Mouse (Mus musculus): ENCODE results near the gene Foxc1.
A peak's percentile ranks its signal among the peaks of the same experiment; 100 is the strongest.

Foxc1 gene

DNA sequence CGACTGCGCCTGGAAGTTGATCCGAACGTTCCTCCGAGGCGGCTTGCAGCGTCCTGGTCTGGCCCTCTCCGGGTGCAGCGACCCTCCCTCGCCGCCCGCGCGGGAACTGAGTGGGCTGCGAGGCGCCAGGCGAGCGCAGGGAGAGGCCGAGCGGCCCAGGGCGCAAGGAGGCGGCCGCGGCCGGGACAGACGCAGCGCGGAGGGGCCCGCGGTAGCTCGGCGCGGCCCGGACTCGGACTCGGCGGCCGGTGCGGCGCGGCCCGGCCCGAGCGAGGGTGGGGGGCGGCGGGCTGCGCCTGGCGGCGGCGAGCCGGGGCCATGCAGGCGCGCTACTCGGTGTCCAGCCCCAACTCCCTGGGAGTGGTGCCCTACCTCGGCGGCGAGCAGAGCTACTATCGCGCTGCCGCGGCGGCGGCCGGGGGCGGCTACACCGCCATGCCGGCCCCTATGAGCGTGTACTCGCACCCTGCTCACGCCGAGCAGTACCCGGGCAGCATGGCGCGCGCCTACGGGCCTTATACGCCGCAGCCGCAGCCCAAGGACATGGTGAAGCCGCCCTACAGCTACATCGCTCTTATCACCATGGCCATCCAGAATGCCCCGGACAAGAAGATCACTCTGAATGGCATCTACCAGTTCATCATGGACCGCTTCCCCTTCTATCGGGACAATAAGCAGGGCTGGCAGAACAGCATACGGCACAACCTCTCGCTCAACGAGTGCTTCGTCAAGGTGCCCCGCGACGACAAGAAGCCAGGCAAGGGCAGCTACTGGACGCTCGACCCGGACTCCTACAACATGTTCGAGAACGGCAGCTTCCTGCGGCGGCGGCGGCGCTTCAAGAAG, 680 bp downstream of the Foxc1 start:
- peak; percentile 24 for DNase-seq

DNA sequence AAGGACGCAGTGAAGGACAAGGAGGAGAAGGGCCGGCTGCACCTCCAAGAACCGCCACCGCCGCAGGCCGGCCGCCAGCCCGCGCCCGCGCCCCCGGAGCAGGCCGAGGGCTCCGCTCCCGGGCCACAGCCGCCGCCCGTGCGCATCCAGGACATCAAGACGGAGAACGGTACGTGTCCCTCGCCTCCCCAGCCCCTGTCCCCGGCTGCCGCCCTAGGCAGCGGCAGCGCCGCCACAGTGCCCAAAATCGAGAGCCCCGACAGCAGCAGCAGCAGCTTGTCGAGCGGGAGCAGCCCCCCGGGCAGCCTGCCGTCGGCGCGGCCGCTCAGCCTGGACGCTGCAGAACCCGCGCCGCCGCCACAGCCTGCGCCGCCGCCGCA, 1.3 kb downstream of the Foxc1 start:
- DNase-seq = no peak

DNA sequence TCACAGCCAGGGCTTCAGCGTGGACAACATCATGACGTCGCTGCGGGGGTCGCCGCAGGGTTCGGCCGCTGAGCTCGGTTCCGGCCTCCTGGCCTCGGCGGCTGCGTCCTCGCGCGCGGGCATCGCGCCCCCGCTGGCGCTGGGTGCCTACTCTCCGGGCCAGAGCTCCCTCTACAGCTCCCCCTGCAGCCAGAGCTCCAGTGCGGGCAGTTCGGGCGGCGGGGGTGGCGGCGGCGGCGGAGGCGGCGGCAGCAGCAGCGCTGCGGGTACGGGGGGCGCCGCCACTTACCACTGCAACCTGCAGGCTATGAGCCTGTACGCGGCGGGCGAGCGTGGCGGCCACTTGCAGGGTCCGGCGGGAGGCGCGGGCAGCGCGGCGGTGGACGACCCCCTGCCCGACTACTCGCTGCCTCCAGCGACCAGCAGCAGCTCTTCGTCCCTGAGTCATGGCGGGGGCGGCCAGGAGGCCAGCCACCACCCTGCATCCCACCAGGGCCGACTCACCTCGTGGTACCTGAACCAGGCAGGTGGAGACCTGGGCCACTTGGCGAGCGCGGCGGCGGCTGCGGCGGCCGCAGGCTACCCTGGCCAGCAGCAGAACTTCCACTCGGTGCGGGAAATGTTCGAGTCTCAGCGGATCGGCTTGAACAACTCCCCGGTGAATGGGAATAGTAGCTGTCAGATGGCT, 1.8 kb downstream of the Foxc1 start:
- DNase-seq = peak; percentile 24

DNA sequence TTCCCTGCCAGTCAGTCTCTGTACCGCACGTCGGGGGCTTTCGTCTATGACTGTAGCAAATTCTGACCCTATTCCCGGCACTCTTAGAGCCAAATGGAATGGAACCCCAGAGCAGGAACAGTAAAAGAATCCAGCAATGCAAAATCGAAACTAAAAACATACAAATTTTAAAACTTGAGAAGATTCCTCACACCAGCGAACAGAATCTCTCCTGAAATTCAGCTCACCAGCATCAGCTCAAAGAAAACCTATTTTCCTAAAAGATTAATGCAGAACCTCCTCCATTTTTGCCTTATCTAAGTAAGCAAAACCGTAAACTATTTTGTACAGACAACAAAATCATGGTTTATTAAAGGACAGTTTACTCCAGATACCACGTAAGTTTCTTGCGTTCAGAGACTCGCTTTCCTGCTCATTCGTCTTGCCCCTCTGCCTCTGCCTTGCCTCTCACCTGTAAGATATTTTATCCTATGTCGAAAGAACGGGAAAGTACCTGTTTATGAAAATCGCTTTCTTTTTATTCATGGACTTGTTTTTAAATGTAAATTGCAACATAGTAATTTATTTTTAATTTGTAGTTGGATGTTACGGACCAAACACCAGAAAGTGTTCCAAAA, 2.5 kb downstream of the Foxc1 start:
- no peak for DNase-seq

DNA sequence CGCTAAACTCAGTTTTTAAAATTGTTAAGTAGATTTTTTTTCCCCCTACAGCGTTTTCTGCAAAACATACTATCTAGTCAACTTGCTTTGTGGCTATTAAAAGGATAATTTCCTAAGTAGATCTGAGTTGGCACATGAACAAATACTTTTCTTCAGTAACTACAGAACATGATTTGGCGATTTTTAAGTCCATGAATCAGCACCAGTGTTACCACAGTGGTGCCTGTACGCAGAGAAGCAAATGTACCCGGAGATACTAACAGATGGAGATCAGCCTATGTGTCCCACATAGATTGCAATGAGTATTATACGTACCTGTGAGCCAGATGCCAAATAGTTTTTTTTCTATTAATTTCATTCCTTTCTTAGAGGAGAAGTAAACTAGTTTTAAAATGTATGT, 3.3 kb downstream of the Foxc1 start:
- DNase-seq = no peak

DNA sequence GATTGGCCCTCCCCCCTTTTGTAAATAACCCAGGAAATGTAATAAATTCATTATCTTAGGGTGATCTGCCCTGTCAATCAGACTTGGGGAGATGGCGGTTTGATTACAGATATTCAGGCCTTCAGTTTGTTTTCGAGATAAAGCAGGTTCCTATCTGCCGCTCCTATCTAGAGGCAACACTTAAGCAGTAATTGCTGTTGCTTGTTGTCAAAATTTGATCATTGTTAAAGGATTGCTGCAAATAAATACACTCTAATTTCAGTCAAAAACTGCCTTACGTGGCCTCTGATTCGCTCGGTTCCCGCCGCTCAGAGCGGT, 3.9 kb downstream of the Foxc1 start:
- no peak for DNase-seq

DNA sequence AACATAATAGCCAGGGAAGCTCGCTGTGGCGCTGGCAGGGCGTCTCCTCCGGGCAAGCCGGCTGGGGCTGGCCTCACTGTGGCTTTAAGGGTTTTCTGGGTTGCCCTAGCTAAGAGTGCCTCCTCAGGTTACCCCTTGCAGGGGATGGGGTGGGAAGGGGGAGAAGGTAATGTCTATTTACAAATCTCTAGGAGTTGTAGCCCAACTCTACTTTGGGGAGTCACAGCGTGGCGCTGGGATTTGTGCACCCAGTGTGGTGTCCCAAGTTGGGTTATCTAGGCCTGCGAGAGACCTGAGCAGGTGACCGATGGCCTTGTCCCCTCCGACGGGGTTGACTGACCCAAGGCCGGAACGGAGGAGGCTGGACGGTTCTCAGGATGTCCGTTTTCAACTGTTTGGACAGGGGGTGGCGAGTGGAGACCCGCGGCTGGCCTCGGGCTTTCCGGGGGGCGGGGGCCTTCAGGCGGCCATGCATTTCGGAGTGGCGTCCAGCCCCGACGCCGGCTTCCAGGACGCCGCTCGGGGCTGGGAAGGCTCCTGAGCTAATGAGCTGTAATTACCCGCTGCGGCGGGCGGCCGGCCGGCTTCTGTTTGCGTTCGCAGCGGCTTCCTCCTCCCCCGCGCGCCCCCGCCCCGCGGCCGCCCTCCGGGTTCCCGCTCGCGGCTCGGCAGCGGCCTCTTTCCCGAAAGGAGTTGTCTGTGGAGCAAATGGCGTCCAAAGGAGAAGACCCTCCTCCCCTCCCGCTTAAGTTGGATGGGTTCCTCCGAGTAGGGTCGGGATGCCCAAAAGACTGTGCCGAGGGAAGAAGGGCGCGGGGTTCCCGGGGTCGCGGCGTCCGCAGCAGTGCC, 4.5 kb downstream of the Foxc1 start:
- peak; percentile 40 for DNase-seq

DNA sequence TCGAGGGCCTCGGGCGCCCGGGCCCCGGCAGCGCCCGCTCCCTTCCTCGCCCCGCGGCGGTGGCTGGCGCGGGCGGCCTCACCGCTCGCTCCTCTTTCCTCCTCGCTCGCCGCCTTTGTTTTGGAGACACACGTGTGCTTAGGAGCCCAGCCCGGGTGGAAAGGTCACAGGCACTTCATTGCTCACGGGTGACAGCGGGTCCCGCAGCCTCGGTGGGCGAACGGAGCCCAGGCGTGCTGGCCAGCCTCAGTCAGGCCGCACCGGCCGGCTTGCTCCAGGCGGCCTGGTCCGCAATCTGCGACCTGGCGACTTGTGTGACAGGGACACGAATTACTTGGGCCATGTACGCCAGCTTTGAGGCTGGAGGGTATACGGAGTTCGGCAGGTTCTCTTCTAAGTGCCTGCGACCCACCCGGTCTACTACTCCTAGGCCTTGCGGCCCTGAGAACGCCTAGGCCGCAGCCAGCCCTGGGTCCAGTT, 5.1 kb downstream of the Foxc1 start:
- DNase-seq = no peak

DNA sequence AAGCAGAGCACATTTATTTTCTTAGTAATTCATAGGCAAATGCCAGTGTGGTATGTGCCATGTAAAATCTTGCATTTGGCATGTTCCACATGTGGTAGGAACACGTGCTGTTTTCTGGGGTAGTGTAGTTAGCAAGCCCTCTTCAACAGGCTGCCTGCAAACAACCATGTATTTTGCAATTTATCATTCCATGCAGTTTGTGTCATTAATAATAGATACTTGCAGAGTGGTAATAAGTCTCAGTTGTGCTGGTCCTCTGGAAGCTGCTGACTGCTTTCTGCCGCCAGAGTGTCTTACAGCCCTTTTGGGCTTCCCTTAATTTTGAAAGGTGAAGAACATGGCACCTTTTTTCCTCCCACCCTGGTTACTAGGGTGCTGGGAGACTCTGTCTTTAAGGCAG, 6.3 kb downstream of the Foxc1 start:
- DNase-seq = no peak

DNA sequence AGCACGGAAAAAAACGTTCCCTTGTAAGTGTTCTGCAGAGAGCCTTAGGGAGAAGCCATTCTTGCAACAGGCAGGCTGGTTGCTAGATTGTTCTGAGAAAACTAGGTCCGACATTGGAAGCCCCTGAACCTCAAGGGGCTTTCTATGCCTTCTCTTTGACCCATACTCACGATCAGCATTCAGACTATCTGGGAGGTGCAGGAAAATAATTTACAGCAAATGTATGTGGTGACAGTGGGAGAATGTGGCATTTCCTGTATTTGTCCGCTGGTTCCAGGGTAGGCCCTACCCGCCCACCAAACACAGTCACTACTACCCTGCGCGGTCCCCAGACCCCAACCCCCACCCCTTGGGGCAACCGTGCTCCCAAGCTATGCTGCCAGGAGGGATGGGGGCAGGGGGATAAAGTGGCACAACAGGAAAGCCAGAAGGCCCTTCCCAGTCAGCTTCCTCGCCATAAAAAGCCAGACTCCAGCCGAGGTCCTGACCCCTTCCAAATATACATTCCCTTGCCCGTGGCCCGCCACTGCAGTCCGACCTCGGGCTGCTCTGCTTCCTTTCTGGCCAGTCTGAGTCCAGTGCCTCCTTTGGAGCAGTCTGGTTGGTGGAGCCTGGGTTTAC, 9.1 kb downstream of the Foxc1 start:
- no peak for DNase-seq

DNA sequence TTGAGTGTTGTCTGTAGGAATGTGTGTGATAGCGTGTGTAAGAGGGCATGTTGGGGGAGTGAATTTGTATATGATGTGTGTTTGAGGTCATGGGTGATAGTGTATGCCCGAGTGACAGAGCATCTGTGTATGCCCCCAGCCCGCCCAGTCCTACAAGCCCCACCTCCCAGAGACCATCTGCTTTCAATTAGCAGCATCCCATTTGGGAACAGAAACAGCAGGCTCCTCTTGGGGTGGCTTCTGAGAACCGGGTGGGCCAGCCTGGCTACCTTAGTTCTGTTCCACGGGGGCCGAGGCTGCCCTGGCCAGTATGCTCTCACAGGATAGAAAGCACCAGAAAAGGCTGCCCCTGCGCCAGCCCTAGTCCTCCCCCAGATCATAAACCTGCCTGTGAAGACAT, 11.9 kb downstream of the Foxc1 start:
- no peak for DNase-seq

DNA sequence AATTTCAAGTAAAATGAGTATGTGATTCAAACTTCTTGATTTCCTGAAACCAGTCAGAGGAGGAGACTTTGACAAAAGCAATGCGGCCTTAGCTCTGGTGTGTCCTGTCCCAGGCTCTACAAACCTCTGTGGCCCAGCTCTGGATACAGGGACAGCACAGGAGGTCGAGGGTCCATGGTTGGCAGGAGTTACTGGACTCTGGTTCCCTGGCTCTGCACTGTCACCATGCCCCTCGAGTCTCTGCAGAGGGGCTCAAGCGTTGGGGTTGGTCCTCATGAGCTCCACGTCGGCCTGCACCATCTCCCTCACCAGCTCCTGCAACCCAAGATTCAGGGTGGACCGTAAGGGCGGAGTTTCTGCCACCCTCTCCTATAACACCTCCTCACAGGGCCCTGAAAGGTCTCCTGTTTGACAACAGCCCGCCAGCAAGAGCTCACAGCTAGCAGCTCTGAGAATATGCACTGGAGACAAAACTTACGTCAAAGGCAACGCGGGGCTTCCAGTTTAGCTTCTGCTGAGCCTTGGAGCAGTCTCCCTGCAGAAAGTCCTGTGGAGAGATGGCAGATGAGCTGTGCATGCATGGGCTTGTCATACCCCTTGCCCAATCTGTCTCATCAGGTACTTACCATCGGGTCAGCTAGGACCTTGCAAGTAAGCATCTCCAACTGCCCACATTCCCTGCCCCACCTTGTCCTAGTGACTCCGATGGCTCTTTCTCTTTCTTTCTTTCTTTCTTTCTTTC, 13.4 kb downstream of the Foxc1 start:
- DNase-seq = no peak

DNA sequence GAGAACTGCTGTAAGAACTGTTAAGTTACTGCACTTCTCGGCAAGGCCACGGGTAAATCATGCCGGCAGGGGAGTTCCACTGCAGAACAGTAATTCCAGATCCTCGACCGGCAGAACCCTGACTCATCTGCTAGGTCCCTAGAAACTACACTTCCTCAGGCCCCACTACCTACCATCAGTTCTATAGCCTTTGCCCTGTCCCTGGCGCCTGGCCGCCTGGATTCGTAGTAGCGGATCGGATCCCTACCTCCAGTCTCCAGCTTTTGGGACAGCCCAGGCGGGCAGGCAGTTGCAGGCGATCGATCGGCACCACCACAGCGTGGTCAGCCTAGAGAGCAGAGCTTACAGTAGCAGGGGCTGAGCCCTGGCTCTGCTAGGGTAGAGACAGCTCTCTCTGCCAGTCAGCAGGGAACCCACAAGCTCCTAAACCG, 14.2 kb downstream of the Foxc1 start:
- peak; percentile 37 for DNase-seq

DNA sequence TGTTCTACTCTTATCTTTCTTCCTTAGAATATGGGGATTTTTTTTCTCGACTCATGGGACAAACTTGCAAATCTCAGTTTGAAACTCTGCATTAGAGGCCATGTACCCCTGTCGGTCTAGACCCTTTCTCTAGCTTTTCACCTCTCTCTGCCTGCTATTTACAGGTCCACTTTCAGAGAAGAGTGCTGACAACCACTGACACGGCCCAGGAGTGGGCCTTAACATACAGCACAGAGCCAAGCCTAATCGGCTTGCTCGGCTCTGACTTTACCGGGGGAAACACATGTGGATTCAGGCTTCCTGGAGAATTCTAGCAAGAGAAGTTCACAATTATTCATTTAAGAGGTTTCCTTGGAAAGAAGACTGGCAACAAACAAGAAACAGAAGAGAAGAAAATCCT, 14.6 kb downstream of the Foxc1 start:
- no peak for DNase-seq

DNA sequence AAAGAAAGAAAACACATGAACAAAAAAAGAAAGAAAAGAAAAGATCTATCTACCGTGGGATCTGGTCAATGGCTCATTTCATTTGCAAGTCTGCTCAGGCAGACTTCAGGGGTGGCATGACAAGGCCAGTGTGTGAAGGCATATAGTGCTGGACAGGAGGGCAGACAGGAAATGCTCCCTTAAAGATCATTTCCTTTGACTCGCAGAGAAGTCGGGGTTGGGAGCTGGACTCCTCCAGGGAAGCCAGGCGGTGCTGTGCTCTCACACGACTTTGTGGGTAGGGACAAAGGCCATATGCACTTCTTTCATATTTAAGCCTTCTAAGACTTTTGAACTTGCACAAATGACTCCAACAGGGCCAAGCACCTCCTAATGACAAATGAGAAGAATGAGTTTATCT, 16.9 kb downstream of the Foxc1 start:
- DNase-seq = no peak

DNA sequence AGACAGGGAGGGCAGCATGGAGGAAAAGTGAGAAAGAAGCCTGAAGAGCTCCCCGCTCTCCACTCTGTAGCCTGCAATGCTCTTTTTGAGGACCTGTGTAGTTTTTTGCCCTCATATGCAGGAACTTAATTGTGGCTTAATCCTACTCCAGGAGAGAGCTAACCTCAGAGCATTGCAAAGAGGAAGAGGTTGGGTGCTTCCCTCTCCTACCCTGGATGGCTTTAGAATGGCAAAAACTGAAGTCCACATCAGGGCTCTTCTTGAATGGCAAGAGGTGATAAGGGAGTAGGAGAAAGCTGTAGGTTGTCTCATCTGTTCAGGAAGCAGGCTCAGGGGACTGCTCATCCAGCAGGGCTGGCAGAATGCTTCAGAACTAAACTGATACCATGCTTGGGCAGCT, 18.7 kb downstream of the Foxc1 start:
- no peak for DNase-seq

DNA sequence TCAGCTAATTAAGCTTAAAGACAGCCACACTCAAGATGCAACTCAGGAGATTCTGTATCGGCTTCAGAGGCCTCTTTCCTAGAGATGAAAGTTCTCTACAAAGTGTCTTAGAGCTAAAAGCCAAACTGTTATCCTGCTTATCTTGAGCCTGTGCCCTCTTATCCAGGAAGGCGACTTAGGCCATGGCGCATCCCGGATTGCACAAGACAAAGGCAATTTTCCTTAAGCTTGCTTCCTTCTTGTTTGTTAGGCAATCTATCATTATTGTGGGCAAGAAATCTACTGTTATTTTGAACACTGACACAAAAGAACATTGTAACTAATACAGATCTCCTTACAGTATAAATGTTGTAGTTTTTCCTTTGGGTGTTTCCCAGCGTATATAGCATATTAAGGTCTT, 20.7 kb downstream of the Foxc1 start:
- DNase-seq = no peak

DNA sequence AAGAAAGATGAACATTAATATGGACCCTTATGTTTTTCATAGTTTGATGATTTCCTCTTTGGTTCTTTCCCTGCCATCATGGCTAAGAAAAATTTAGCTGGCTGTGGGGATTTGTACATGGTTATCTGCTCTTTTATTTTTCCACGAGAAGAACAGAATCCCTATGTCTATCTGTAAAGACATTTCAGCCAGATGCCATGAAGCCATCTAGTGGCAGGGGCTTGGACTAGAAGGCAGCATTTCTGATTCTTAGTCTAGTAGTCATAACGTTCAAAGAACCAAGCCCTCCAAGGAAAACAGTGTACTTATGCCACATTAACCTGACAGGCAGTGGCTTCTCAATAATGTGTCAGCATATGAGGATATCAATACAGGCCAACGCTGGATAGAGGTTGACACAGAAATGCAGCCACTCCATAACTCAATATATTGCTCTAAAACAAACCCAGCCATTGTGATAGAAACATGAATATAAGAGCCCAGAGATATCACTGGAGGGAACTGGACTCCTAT, 21.4 kb downstream of the Foxc1 start:
- no peak for DNase-seq

DNA sequence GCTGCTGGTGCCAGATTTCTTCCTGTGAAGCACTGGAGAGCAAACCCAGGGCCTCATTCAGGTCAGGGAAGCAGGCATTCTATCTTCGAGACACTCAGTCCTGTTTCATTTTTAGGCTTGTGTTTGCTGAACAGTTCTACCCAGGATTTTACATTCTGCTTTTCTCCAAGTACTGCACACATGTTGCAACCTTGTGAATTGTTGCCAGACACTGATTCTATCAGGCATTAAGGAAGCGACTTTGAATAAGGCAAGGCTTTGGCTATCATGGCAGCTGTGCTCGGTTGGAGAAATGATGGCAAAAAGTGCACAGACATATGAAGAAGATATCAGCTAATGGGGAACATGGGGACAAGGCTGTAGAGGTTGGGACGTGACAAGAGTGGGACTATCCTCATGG, 22.0 kb downstream of the Foxc1 start:
- DNase-seq = no peak

DNA sequence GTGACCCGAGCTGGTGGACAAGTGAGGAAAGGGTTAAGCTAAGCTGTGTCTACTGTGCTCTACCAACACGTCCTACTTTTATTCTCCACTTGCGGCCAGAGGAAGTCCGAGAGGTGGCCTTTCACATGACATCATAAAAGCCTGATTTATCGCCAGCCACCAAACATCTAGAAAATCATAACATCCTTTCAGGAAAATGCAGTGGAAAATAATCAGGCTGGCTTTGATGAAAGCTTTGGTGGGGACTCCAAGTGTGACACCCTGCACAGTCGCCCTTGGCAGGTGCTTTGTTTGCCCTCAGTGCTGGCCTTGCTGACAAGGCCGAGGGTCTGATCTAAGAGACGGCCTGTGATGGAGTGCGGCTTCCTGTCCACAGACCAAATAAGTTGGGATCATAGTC, 23.9 kb downstream of the Foxc1 start:
- no peak for DNase-seq

DNA sequence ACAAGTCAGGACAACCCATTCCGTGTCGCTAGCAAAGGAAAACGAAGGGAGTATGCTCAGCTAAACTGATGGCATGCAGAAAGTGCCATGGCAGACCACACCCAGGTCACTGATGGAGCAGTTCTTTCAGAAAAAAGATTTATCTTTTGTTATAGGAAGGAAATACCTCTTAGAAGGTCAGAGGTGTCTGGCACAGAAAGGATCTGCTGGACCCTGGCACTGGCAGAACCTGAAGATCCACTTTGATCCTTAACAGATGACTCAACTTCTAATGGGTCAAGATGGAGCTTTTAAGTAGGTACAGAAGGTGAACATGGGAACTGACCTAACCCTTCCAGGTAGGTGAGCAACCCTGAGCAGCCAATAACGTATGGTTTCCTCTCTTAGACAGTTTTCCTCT, 29.4 kb downstream of the Foxc1 start:
- DNase-seq = no peak

Measured in kidney, adult 11 months (tissue).